Mouse (Mus musculus) heart, embryonic 12.5 days (tissue): Measurements from ENCODE around the gene 1700021F05Rik. TPM values are rescaled to one million over a fixed set of nuclear protein-coding genes. Genes with fewer than 3 reads are reported as not detected.
"Not testable (repeated sequence)": the region's sequence is repeated elsewhere in the genome, so short reads cannot be mapped to it uniquely, and the experiment has no call there.

Experiments
- ATAC-seq: fragments of 200-750 bp; cut with Nextera tagmentation; 2 replicates; pipeline ENCODE4 v1.8.0; 2017; ENCODE audit warnings: moderate TSS enrichment, moderate library complexity; ENCODE audit not compliant: insufficient number of reproducible peaks, low FRiP score
- H3K27ac ChIP-seq: fragments of 300-500 bp; sonication (generic); 2 replicates; pipeline ENCODE4 v1.5.1; 2016; ENCODE audit warnings: mild to moderate bottlenecking, moderate library complexity; ENCODE audit not compliant: poor library complexity, severe bottlenecking
- H3K27me3 ChIP-seq: fragments of 300-500 bp; sonication (generic); replicated peaks from 2 replicates; pipeline ENCODE4 v1.6.1; 2016; ENCODE audit warnings: mild to moderate bottlenecking, moderate library complexity
- H3K36me3 ChIP-seq: fragments of 300-500 bp; sonication (generic); 2 replicates; pipeline ENCODE4 v1.6.1; 2016; ENCODE audit warnings: mild to moderate bottlenecking, moderate library complexity
- H3K4me1 ChIP-seq: fragments of 300-500 bp; sonication (generic); replicated peaks from 2 replicates; pipeline ENCODE4 v1.6.1; 2016; ENCODE audit warnings: mild to moderate bottlenecking
- H3K4me2 ChIP-seq: fragments of 300-500 bp; sonication (generic); 2 replicates; pipeline ENCODE4 v1.6.1; 2016; ENCODE audit warnings: mild to moderate bottlenecking, moderate library complexity
- H3K4me3 ChIP-seq: fragments of 300-500 bp; sonication (generic); 2 replicates; pipeline ENCODE4 v1.5.1; 2016; ENCODE audit warnings: mild to moderate bottlenecking
- H3K9ac ChIP-seq: fragments of 300-500 bp; sonication (generic); 2 replicates; pipeline ENCODE4 v1.6.1; 2016; ENCODE audit warnings: mild to moderate bottlenecking, moderate library complexity
- H3K9me3 ChIP-seq: fragments of 300-500 bp; sonication (generic); replicated peaks from 2 replicates; pipeline ENCODE4 v1.6.1; 2016; ENCODE audit warnings: mild to moderate bottlenecking, moderate library complexity
- WGBS: fragments of 180-500 bp; shearing (Covaris S2); methylation state at CpG from one replicate; pipeline ENCODE4 v1.1.7; 2016; 5-methylcytosine and 5-hydroxymethylcytosine counted together
- polyA plus RNA-seq: library from polyadenylated mRNA; unstranded; fragments of >200 nt; fragmentation: Nextera tagmentation; extraction: Ambion mirVana; gene quantifications from 2 replicates; pipeline ENCODE4 v1.2.1, GENCODE M21; 2016

1700021F05Rik gene
- polyA plus RNA-seq, 1 experiment from 2014 or later: 81.8 TPM

DNA sequence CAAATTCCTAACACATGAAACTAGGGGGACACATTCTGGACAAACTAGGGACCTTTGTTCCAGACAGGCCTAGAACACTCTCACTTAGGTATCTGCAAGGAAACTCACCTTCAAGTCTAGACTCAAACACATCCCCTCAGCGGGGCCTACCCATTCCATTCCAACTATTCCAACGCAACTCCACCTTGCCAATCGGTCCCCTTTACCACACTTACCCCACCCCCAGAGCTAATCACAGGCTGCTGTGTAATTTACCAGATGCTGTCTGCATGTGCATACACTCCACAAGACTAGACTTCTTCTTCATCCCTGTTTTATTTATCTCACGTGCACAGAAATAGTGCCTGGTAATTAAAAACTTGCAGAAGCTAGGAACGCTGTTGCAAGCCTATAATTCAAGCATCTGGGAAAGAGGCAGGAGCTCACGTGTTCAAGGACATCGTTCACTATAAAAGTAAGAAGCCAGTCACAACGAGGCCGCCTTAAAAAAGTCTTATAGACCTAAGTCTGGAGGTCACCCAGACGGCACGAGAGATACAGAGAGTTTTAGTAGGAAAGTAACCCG is 966 bp downstream of the 1700021F05Rik start:
- Histone ChIP-seq H3K4me1 (peaks cover 26% of the 10 kb centered on the region), H3K27me3 (no peaks in the 10 kb centered on the region), H3K4me3 (peak overlapping the region; percentile 84), H3K4me2 (peak overlapping the region; percentile 75), H3K27ac (peak overlapping the region; percentile 85), H3K9ac (peak overlapping the region; percentile 89), H3K36me3 (peaks cover 18% of the 10 kb centered on the region), H3K9me3 (no peaks in the 10 kb centered on the region)
- no peak for ATAC-seq
- WGBS: 14% methylated on average over 12 of the region's 12 CpGs

DNA sequence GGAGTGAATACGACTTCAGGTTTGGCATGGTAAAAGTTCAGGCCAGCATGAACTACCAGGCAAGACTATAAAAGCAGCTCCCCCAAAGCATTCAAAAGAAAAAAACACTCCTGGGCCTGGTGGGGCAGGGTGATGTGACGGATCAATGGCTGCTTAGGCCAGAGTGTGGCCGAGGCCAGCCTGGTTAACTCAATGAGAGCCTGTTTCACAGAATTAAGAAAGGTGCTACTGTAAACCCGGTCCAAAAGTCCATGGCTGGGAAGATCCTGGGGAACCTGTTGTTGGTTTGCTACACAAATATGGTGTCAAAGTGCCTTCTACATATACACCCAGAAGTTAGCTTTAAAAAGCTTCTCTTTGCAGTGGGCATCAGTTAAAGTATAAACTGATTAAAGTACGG is 2.0 kb downstream of the 1700021F05Rik start:
- H3K4me2 ChIP-seq: peak overlapping the region; percentile 75; the same call in 1 of the 2 replicates
- peaks cover 30% of the 10 kb centered on the region for H3K4me1 ChIP-seq
- H3K27me3 ChIP-seq: no peaks in the 10 kb centered on the region
- 88% methylated on average over 5 of the region's 5 CpGs for WGBS
- peaks cover 21% of the 10 kb centered on the region for H3K36me3 ChIP-seq
- no peak overlapping the region for H3K27ac ChIP-seq
- no peak for ATAC-seq
- H3K4me3 ChIP-seq: no peak overlapping the region
- no peak overlapping the region for H3K9ac ChIP-seq
- H3K9me3 ChIP-seq: no peaks in the 10 kb centered on the region

DNA sequence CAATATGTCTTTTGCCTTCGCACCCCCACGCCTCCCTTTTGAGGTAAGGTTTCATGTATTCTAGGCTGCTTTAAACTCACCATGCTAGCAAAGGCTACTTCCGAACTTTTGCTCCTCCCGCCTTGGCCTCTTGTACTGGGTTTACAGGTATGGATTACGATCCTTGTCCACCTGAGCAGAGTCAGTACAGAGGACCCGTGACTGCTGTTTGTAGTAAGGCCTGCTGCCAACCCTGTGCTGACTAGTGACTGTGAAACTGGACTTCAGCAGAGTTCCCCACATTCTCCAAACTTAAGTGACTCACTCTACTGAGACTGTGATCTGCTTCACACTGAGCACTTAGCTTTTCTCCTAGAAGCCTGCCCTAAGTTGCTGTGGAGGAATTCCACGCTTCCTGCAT is 3.1 kb downstream of the 1700021F05Rik start:
- ATAC-seq: no peak
- Histone ChIP-seq H3K27ac (no peak overlapping the region), H3K36me3 (peaks cover 29% of the 10 kb centered on the region), H3K9me3 (no peaks in the 10 kb centered on the region), H3K4me3 (no peak overlapping the region), H3K27me3 (no peaks in the 10 kb centered on the region), H3K9ac (peak overlapping the region; percentile 10; the same call in 1 of the 2 replicates), H3K4me1 (peaks cover 30% of the 10 kb centered on the region), H3K4me2 (no peak overlapping the region)
- whole genome bisulfite sequencing: 87% methylated on average over 7 of the region's 7 CpGs

DNA sequence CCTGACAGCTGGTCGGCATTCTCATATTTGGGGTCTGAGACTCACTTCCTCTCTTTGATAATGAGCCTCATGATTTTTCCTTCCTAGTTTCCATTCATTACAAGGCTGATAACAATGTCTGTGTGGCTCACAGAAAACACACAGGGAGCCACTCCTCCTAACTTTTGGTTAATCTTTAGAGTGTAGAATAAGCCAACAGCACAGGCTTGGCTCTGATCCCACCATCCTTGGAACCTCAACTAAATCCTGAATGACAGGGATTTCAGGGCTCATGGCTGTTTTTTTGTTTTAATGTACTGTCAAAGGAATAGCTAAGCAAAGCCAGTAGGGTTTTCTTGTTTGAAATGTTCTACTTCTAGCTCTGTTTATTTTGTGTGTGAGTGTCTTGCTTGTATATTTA is 6.4 kb downstream of the 1700021F05Rik start:
- Histone ChIP-seq H3K4me1 (peaks cover 23% of the 10 kb centered on the region), H3K4me2 (no peak overlapping the region), H3K27ac (no peak overlapping the region), H3K27me3 (no peaks in the 10 kb centered on the region), H3K9me3 (no peaks in the 10 kb centered on the region), H3K9ac (no peak overlapping the region), H3K4me3 (no peak overlapping the region), H3K36me3 (peaks cover 60% of the 10 kb centered on the region)
- WGBS: 45% methylated on average over 1 of the region's 1 CpGs
- no peak for ATAC-seq

DNA sequence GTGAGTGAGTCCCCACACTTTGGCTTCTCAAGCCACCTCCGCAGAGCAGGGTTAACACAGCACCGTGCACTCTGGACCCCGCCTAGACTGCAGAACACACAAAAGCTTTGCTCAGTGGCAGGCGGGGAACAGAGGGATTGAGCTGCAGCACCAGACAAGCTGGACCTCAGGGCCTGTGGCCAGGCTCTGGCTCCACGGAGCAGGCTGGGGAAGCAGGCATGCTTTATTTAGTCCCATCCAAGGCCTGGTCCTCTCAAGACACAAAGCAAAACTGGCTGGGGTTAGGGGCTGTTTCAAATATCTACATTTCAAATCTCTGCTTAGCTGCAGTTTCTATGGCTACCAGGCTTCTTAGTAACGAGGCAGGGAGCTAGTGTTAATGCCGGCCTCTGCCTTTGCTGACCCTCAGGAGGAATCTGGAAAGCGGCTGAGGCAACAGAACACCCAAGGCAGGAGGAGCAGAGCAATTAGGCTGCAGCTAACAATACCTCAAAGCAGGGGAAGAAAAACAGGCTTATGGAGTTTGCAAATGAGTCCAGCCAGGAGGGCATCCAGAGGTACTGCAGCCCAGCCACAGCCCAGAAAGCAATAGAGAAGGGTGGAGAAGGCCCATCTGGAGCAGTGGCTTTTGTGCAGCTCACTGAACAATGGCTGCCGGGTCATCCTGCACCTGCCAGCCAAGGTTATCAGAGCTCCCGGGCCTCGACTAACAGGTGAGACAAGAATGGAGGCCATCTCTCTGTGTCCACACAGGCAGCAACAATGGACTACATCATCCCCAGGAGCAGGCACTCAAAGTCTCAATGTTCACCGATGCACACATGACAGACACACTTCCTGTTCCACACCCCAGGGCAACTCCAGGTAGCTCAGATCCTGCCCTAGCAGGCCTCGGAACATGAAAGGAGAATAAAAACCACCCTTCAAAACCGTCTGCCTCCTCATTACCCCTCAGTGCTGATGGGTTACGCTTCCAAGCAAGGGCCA is 13.2 kb downstream of the 1700021F05Rik start:
- Histone ChIP-seq H3K4me1 (peaks cover 10% of the 10 kb centered on the region), H3K4me3 (no peak overlapping the region), H3K36me3 (peaks cover 78% of the 10 kb centered on the region), H3K27ac (no peak overlapping the region), H3K27me3 (no peaks in the 10 kb centered on the region), H3K4me2 (no peak overlapping the region), H3K9me3 (no peaks in the 10 kb centered on the region), H3K9ac (no peak overlapping the region)
- no peak for ATAC-seq
- WGBS: 63% methylated on average over 15 of the region's 15 CpGs

DNA sequence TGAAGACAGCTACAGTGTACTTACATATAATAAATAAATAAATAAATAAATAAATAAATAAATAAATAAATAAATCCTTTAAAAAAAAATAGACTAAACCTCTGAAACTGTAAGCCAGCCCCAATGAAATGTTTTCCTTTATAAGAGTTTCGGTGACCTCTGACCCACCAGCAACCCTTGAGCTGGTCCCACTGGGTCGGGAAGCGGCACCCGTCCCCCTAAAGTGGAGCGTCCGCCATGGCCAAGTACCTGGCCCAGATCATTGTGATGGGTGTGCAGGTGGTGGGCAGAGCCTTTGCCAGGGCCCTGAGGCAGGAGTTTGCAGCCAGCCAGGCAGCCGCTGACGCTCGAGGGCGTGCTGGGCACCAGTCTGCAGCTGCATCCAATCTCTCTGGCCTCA is 16.9 kb downstream of the 1700021F05Rik start, which contains the start of gene Gm9803:
Gm9803 (plus strand) TSS at position 154 of the 400 bp plus-strand sequence.
- peaks cover 43% of the 10 kb centered on the region for H3K36me3 ChIP-seq
- H3K4me2 ChIP-seq, H3K4me3 ChIP-seq, ATAC-seq, H3K9ac ChIP-seq, H3K9me3 ChIP-seq, H3K27ac ChIP-seq, H3K27me3 ChIP-seq: not testable (repeated sequence)
- H3K4me1 ChIP-seq: peaks cover 10% of the 10 kb centered on the region
- WGBS: 94% methylated on average over 10 of the region's 10 CpGs

DNA sequence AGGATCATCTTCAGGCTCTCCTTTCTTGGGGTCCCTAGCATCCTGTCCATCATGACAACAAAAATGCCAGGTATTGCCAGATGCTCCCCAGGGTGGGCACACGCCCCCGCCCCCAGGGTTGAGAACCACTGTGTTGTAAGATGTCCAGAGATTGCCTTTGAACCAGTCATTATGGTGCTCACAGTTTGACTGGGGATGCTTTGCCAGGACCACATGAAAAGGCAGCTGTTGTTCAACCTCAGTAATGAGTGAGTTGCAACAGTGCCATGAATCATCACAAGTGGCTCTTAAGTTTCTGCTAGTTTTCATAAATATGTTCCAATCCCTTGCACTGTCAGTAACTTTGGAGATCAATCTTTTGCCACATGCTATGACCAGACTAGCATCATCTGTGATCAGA is 20.8 kb downstream of the 1700021F05Rik start:
- H3K9me3 ChIP-seq: no peaks in the 10 kb centered on the region
- 96% methylated on average over 2 of the region's 2 CpGs for WGBS
- no peaks in the 10 kb centered on the region for H3K27me3 ChIP-seq
- no peak overlapping the region for H3K9ac ChIP-seq
- no peak overlapping the region for H3K27ac ChIP-seq
- peaks cover 4% of the 10 kb centered on the region for H3K36me3 ChIP-seq
- H3K4me1 ChIP-seq: peaks cover 4% of the 10 kb centered on the region; the same call in 1 of the 2 replicates
- no peak overlapping the region for H3K4me3 ChIP-seq
- H3K4me2 ChIP-seq: no peak overlapping the region
- no peak for ATAC-seq

DNA sequence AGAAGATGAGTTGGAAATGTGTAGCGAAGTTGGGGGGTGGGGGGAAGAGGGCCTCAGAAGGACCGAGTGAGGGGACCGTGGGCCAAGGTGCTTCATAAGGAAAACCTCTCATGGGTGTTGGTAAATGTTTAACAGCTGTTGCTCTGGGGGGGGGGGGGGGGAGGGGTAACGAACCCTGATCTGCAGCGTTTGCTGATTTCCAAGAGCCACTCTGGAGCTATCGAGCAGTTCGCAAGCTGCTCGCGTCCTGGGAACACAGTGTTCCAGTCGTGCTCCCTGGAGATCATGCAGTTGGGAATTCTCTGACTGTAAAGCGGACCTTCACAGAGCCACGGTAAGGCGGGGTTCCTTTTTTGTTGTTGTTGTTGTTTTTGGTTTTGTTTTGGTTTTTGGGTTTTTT is 22.4 kb downstream of the 1700021F05Rik start:
- H3K4me2 ChIP-seq: no peak overlapping the region
- H3K4me3 ChIP-seq: no peak overlapping the region
- H3K9ac ChIP-seq: no peak overlapping the region
- H3K36me3 ChIP-seq: peaks cover 10% of the 10 kb centered on the region
- H3K27me3 ChIP-seq: no peaks in the 10 kb centered on the region
- no peak overlapping the region for H3K27ac ChIP-seq
- H3K9me3 ChIP-seq: no peaks in the 10 kb centered on the region
- H3K4me1 ChIP-seq: peaks cover 4% of the 10 kb centered on the region; the same call in 1 of the 2 replicates
- WGBS: 77% methylated on average over 13 of the region's 13 CpGs
- ATAC-seq: no peak

DNA sequence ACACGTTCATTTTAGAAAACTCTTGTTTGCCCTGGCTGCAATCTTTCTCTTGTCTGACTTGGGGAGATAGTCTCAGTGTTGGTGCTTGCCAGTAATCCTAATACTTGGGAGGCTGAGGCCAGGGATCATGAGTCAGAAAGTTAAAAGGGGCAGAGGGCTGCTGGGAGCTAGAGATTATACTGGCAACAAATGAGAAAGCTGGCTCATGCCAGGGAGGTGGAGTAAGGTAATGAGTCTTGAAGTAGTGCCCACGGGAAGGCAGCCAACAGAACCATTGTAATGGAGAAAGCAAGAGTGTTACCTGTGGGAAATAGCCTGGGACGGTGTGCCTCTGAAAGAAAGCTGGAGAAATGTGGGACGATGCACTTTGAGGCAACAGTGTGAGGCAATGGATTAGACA is 23.0 kb downstream of the 1700021F05Rik start:
- H3K9ac ChIP-seq: no peak overlapping the region
- no peaks in the 10 kb centered on the region for H3K27me3 ChIP-seq
- no peaks in the 10 kb centered on the region for H3K9me3 ChIP-seq
- H3K36me3 ChIP-seq: peaks cover 15% of the 10 kb centered on the region
- WGBS: 66% methylated on average over 4 of the region's 4 CpGs
- no peak overlapping the region for H3K27ac ChIP-seq
- H3K4me2 ChIP-seq: no peak overlapping the region
- no peak overlapping the region for H3K4me3 ChIP-seq
- H3K4me1 ChIP-seq: peaks cover 4% of the 10 kb centered on the region; the same call in 1 of the 2 replicates
- ATAC-seq: no peak

DNA sequence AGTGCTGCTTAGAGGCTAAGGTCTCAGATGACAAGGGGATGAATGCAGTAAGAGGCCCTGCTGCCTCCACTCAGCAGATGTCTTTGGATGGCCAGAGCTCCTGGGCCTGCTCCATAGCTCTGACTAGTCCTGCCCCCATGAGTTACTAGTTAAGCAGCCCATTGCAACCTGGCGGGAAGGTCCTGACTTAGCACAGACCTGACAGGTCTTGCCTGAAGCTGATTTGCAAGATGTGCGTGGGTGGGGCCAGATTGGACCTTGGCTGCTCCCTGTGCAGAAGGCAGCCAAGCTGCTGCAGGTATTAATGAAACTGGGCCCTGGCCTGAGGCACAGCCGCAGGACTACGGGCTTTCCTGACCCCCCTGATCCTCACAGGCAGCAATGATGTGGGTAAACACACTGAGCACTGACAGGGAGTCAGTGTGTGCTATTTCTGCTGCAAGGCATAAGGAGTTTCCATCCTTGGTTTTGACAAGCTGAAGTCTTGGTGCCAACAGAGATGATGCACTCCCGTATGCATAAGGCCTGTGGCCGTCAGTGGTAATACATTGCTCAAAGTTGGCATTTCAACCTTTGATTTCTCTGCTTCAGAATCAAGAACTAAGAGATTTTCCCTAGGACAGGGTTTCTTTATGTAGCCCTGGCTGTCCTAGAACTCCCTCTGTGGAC is 23.7 kb downstream of the 1700021F05Rik start:
- 72% methylated on average over 6 of the region's 6 CpGs for WGBS
- Histone ChIP-seq H3K9ac (no peak overlapping the region), H3K4me1 (peaks cover 4% of the 10 kb centered on the region; the same call in 1 of the 2 replicates), H3K36me3 (peaks cover 19% of the 10 kb centered on the region), H3K27ac (no peak overlapping the region), H3K9me3 (no peaks in the 10 kb centered on the region), H3K27me3 (no peaks in the 10 kb centered on the region), H3K4me3 (no peak overlapping the region), H3K4me2 (no peak overlapping the region)
- no peak for ATAC-seq

DNA sequence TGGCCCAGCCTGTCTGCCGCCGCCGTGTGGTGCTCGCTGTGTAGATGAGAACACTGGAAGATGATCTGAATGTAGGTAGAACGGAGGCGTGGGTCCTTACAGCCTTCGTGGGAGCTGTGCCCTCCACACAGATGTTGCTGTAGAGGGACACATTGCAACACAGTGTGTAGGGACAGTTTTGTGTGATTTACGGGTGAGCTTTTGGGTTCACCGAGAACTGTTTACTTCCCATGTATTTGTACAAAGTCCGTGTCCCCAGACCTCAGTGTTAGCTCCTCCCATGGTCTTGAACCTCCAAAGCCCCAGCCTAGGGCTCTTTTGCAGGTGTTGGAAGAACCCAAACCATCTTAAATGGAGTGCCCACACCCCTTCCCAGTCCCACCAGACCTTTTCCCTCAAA is 27.8 kb downstream of the 1700021F05Rik start:
- Histone ChIP-seq H3K27ac (no peak overlapping the region), H3K4me2 (no peak overlapping the region), H3K9ac (no peak overlapping the region), H3K9me3 (no peaks in the 10 kb centered on the region), H3K4me3 (no peak overlapping the region), H3K27me3 (no peaks in the 10 kb centered on the region), H3K36me3 (peaks cover 49% of the 10 kb centered on the region), H3K4me1 (peaks cover 4% of the 10 kb centered on the region; the same call in 1 of the 2 replicates)
- 91% methylated on average over 10 of the region's 10 CpGs for WGBS
- no peak for ATAC-seq
